Mouse (Mus musculus): ENCODE results near the gene Pigq. TPM values are rescaled to one million over a fixed set of nuclear protein-coding genes. Genes with fewer than 3 reads are reported as not detected.

Pigq gene
- polyA plus RNA-seq, 2 experiments: 48.8 to 95.4 TPM

DNA sequence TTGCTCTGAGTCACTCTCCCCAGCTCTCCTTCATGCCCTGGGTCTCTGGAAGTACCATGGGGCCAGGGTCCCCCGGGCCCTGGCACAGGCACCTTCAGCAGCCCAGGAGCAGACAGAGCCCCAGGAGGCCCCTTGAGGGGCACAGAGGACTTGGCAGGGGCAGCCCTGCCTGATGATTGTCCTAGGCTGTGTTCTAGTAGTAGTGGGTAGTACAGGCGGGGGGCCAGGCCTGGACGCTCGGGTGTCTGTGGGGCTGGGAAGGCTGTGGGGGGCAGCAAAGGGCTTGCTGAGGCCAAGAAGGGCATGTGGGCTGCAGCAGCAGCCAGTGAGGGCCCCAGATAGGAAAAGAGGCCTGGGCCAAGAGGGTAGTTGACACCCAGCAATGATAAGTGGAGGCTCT lies 2.8 kb upstream of the Pigq start:
- 86% methylated on average over 4 of the region's 4 CpGs for WGBS
- Histone ChIP-seq H3K27me3 (ENCODE audit: control insufficient read depth, insufficient read depth, low read length) (peaks cover 28% of the 10 kb centered on the region), H3K9me3 (ENCODE audit: control insufficient read depth, low read length) (no peaks in the 10 kb centered on the region), H3K4me3 (replicated peaks; ENCODE audit: low read length) (no peak overlapping the region), H3K4me1 (ENCODE audit: control insufficient read depth, insufficient read depth, low read length) (peaks cover 9% of the 10 kb centered on the region; the same call in 1 of the 2 replicates), H3K9ac (ENCODE audit: low read depth, low read length, severe bottlenecking) (no peak overlapping the region), H3K27ac (replicated peaks; ENCODE audit: low read depth, low read length) (no peak overlapping the region), H3K4me2 (replicated peaks; ENCODE audit: low read depth, low read length, severe bottlenecking) (no peak overlapping the region), H3K36me3 (ENCODE audit: control insufficient read depth, insufficient read depth, low read length) (no peaks in the 10 kb centered on the region)
- DNase-seq (ENCODE audit: low spot score) (no peak), ATAC-seq (ENCODE audit: low FRiP score, low read depth) (no peak)
- no peak for TF ChIP-seq POLR2A (IDR thresholded peaks at IDR 0.05; ENCODE audit: borderline replicate concordance, extremely low read depth, insufficient read depth, insufficient read length)

DNA sequence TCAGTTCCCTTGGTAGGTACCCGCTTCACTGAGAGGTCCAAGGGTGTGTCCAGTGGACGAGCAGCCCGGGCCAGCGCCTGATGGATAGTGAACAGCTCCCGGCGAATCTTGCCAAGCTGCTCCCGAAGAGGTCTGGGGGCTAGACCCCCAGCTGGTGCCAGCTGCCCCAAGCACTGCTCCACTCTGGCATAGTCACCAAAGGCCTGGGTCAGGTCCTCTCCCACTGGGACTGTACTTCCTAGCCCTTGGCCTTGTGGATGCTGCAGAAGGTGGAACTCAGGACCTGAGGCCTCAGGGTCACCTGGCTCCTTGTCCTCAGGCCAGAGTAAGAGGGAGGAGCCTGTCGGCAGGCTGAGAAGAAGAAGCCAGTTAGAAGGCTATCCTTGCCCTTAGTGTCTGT lies 2.2 kb upstream of the Pigq start:
- no peaks in the 10 kb centered on the region for H3K36me3 ChIP-seq (ENCODE audit: control insufficient read depth, insufficient read depth, low read length)
- no peak overlapping the region for H3K4me3 ChIP-seq (replicated peaks; ENCODE audit: low read length)
- ATAC-seq (ENCODE audit: low FRiP score, low read depth) (no peak), DNase-seq (ENCODE audit: low spot score) (no peak)
- H3K9me3 ChIP-seq (ENCODE audit: control insufficient read depth, low read length): no peaks in the 10 kb centered on the region
- no peak overlapping the region for H3K4me2 ChIP-seq (replicated peaks; ENCODE audit: low read depth, low read length, severe bottlenecking)
- H3K27me3 ChIP-seq (ENCODE audit: control insufficient read depth, insufficient read depth, low read length): peaks cover 21% of the 10 kb centered on the region
- no peak for TF ChIP-seq POLR2A (IDR thresholded peaks at IDR 0.05; ENCODE audit: borderline replicate concordance, extremely low read depth, insufficient read depth, insufficient read length)
- H3K9ac ChIP-seq (ENCODE audit: low read depth, low read length, severe bottlenecking): no peak overlapping the region
- 76% methylated on average over 8 of the region's 8 CpGs for WGBS
- H3K4me1 ChIP-seq (ENCODE audit: control insufficient read depth, insufficient read depth, low read length): peaks cover 10% of the 10 kb centered on the region
- no peak overlapping the region for H3K27ac ChIP-seq (replicated peaks; ENCODE audit: low read depth, low read length)

DNA sequence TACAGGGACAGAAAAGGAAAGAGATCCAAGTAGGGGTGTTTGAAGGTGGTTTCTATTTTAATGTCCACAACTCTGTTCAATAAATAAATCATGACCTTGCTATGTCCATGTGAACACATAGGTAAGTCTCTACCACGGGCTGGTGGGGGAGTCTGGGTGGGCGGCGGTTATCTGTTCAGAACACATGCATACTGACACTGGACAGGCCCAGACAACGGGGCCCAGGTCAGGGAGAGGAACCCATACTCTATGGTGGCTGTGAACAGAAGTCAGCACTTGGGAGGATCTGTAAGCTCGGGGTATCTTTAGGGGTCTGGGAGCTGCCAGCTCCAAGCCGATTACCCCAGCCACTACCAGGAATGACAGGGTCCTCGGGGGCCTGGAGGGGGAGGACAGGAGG lies 1.6 kb upstream of the Pigq start:
- TF ChIP-seq POLR2A (IDR thresholded peaks at IDR 0.05; ENCODE audit: borderline replicate concordance, extremely low read depth, insufficient read depth, insufficient read length): no peak
- Histone ChIP-seq H3K9me3 (ENCODE audit: control insufficient read depth, low read length) (no peaks in the 10 kb centered on the region), H3K27me3 (ENCODE audit: control insufficient read depth, insufficient read depth, low read length) (peaks cover 16% of the 10 kb centered on the region), H3K4me1 (ENCODE audit: control insufficient read depth, insufficient read depth, low read length) (peaks cover 8% of the 10 kb centered on the region), H3K4me3 (replicated peaks; ENCODE audit: low read length) (no peak overlapping the region), H3K4me2 (replicated peaks; ENCODE audit: low read depth, low read length, severe bottlenecking) (no peak overlapping the region), H3K36me3 (ENCODE audit: control insufficient read depth, insufficient read depth, low read length) (no peaks in the 10 kb centered on the region), H3K9ac (ENCODE audit: low read depth, low read length, severe bottlenecking) (no peak overlapping the region), H3K27ac (replicated peaks; ENCODE audit: low read depth, low read length) (no peak overlapping the region)
- 83% methylated on average over 7 of the region's 7 CpGs for WGBS
- ATAC-seq (ENCODE audit: low FRiP score, low read depth): no peak
- DNase-seq (ENCODE audit: low spot score): no peak

DNA sequence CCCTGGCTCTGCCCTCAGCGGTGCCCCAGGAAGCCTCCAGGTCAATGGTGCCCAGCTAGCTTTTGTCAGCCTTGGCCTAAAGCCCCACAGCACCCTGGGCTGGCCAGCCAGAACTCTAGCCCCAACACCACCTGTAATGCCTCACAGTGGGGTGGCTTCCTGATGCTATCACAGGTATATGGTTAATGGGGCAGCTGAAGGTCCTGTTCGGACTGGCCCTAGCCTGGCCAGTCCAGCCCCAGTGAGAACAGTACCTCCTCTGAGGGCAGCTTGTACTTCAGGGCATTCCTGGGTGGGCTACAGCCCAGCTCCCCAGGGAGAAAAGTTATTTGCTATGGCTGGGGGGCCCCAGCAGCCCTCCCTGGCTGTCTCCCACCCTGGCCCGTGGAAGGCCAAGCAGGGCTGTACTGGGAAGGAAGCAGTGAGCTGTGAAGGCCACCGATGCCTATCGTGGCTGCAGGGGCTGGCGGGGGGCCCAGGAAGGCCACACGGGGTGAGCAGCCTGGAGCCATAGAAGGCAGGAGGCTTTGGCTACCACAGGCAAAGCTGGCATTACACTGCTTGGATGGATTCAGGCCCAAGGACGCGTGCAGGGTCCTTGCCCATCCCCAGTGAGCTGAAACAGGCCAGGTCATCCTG lies 900 bp upstream of the Pigq start:
- H3K4me3 ChIP-seq (replicated peaks; ENCODE audit: low read length): no peak overlapping the region

DNA sequence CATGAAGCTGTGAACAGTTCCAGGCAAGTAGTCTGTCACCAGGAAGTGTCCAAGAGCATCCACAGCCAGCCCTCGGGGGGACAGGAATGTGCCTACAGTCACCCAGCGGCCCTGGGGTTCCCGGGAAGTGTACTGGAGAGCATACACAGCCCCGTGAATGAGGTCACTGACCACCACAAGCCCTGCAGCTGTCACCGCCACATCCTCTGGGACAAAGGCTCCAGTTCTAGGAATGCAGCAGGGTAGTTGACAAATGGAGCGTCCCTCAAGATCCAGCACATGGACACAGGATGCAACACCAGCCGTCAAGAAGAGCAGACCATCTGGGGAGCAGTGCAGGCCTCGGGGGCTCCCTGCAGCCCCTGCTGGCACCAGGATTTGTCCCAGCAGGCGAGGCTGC lies 967 bp downstream of the Pigq start:
- Histone ChIP-seq H3K27ac (replicated peaks; ENCODE audit: low read depth, low read length) (no peak overlapping the region), H3K4me1 (ENCODE audit: control insufficient read depth, insufficient read depth, low read length) (peaks cover 12% of the 10 kb centered on the region), H3K4me3 (replicated peaks; ENCODE audit: low read length) (no peak overlapping the region), H3K27me3 (ENCODE audit: control insufficient read depth, insufficient read depth, low read length) (no peaks in the 10 kb centered on the region), H3K9ac (ENCODE audit: low read depth, low read length, severe bottlenecking) (no peak overlapping the region), H3K9me3 (ENCODE audit: control insufficient read depth, low read length) (no peaks in the 10 kb centered on the region), H3K36me3 (ENCODE audit: control insufficient read depth, insufficient read depth, low read length) (no peaks in the 10 kb centered on the region; the same call in 1 of the 2 replicates), H3K4me2 (replicated peaks; ENCODE audit: low read depth, low read length, severe bottlenecking) (no peak overlapping the region)
- no peak for ATAC-seq (ENCODE audit: low FRiP score, low read depth)
- 80% methylated on average over 9 of the region's 9 CpGs for WGBS
- no peak for TF ChIP-seq POLR2A (IDR thresholded peaks at IDR 0.05; ENCODE audit: borderline replicate concordance, extremely low read depth, insufficient read depth, insufficient read length)
- no peak for DNase-seq (ENCODE audit: low spot score)

More for the DNA sequence above, 900 bp upstream of the Pigq start:
- 67% methylated on average over 9 of the region's 9 CpGs for WGBS
- no peaks in the 10 kb centered on the region for H3K36me3 ChIP-seq (ENCODE audit: control insufficient read depth, insufficient read depth, low read length)
- no peaks in the 10 kb centered on the region for H3K9me3 ChIP-seq (ENCODE audit: control insufficient read depth, low read length)
- H3K4me1 ChIP-seq (ENCODE audit: control insufficient read depth, insufficient read depth, low read length): peaks cover 9% of the 10 kb centered on the region
- H3K27ac ChIP-seq (replicated peaks; ENCODE audit: low read depth, low read length): no peak overlapping the region
- H3K9ac ChIP-seq (ENCODE audit: low read depth, low read length, severe bottlenecking): no peak overlapping the region
- H3K4me2 ChIP-seq (replicated peaks; ENCODE audit: low read depth, low read length, severe bottlenecking): no peak overlapping the region
- ATAC-seq (ENCODE audit: low FRiP score, low read depth) (no peak), DNase-seq (ENCODE audit: low spot score) (no peak)
- TF ChIP-seq POLR2A (IDR thresholded peaks at IDR 0.05; ENCODE audit: borderline replicate concordance, extremely low read depth, insufficient read depth, insufficient read length): no peak
- peaks cover 8% of the 10 kb centered on the region for H3K27me3 ChIP-seq (ENCODE audit: control insufficient read depth, insufficient read depth, low read length)

All from limb, embryonic 14.5 days (tissue).